Mouse (Mus musculus) hindbrain, embryonic 10.5 days (tissue): Measurements from ENCODE around the gene Aox1. TPM values are rescaled to one million over a fixed set of nuclear protein-coding genes. Genes with fewer than 3 reads are reported as not detected.
"Not testable (repeated sequence)": the region's sequence is repeated elsewhere in the genome, so short reads cannot be mapped to it uniquely, and the experiment has no call there.

Experiments
- DNase-seq: peaks from one replicate; pipeline ENCODE4 v3.0.0-alpha.2; 2017; ENCODE audit warnings: low spot score
- H3K27ac ChIP-seq: fragments of 300-500 bp; sonication (generic); 2 replicates; pipeline ENCODE4 v1.5.1; 2016; ENCODE audit warnings: mild to moderate bottlenecking, moderate library complexity
- H3K27me3 ChIP-seq: fragments of 300-500 bp; sonication (generic); 2 replicates; pipeline ENCODE4 v1.6.1; 2016; ENCODE audit warnings: mild to moderate bottlenecking; ENCODE audit not compliant: poor library complexity, insufficient read depth, severe bottlenecking
- H3K36me3 ChIP-seq: fragments of 300-500 bp; sonication (generic); 2 replicates; pipeline ENCODE4 v1.6.1; 2016; ENCODE audit warnings: mild to moderate bottlenecking, moderate library complexity
- H3K4me1 ChIP-seq: fragments of 300-500 bp; sonication (generic); replicated peaks from 2 replicates; pipeline ENCODE4 v1.6.1; 2016; ENCODE audit warnings: mild to moderate bottlenecking
- H3K4me3 ChIP-seq: fragments of 300-500 bp; sonication (generic); 2 replicates; pipeline ENCODE4 v1.5.1; 2016; ENCODE audit warnings: mild to moderate bottlenecking, moderate library complexity
- H3K9me3 ChIP-seq: fragments of 300-500 bp; sonication (generic); 2 replicates; pipeline ENCODE4 v1.6.1; 2016; ENCODE audit warnings: mild to moderate bottlenecking, moderate library complexity
- WGBS: fragments of 180-500 bp; shearing (Covaris S2); methylation state at CpG from one replicate; pipeline ENCODE4 v1.1.7; 2016; 5-methylcytosine and 5-hydroxymethylcytosine counted together
- polyA plus RNA-seq: library from polyadenylated mRNA; unstranded; fragments of >200 nt; fragmentation: Nextera tagmentation; extraction: Ambion mirVana; gene quantifications from 2 replicates; pipeline ENCODE4 v1.2.1, GENCODE M21; 2016

The Aox1 gene
- 0.03 and 0.25 TPM in 2 replicates for polyA plus RNA-seq

- 17% methylated on average over 12 of the region's 12 CpGs for WGBS
- Histone ChIP-seq H3K27me3 (no peaks in the 10 kb centered on the region), H3K4me1 (peaks cover 22% of the 10 kb centered on the region), H3K27ac (no peak within 1 kb of the TSS), H3K4me3 (peak within 1 kb of the TSS; percentile 39), H3K36me3 (peaks cover 12% of the 10 kb centered on the region), H3K9me3 (no peaks in the 10 kb centered on the region)
- DNase-seq = peak; percentile 39
These were observed at the start of gene Aox1 for GRCm38 (mm10) chr1:58029636-58030117. Gene Aox1 (plus strand): TSS chr1:58029931.

GRCm38 (mm10) chr1:57989052-57989600, 40.6 kb upstream of the Aox1 start:
- Histone ChIP-seq H3K9me3 (no peaks in the 10 kb centered on the region), H3K4me3 (no peak overlapping the region), H3K27me3 (no peaks in the 10 kb centered on the region), H3K4me1 (0 out of 2 replicates have a peak, but pooled peaks cover 5% of the 10 kb centered on the region), H3K27ac (no peak overlapping the region), H3K36me3 (no peaks in the 10 kb centered on the region)
- DNase-seq = no peak
- 74% methylated on average over 6 of the region's 6 CpGs for WGBS

GRCm38 (mm10) chr1:57991277-57991676, 38.5 kb upstream of the Aox1 start:
- Histone ChIP-seq H3K27ac (no peak overlapping the region), H3K36me3 (no peaks in the 10 kb centered on the region), H3K4me3 (no peak overlapping the region), H3K4me1 (peaks cover 6% of the 10 kb centered on the region), H3K9me3 (no peaks in the 10 kb centered on the region), H3K27me3 (no peaks in the 10 kb centered on the region)
- WGBS = 85% methylated on average over 2 of the region's 2 CpGs
- DNase-seq = no peak

- Histone ChIP-seq H3K4me3 (peak within 1 kb of the TSS; percentile 76), H3K27me3 (no peaks in the 10 kb centered on the region), H3K9me3 (no peaks in the 10 kb centered on the region), H3K36me3 (peaks cover 23% of the 10 kb centered on the region), H3K27ac (peak within 1 kb of the TSS; percentile 93), H3K4me1 (peaks cover 21% of the 10 kb centered on the region)
- DNase-seq = peak; percentile 97
- WGBS = 7% methylated on average over 30 of the region's 30 CpGs
These were observed 34.1 kb upstream of the Aox1 start, which contains the start of gene Sgo2a for GRCm38 (mm10) chr1:57995432-57996132. Gene Sgo2a (plus strand): TSS chr1:57995971.

GRCm38 (mm10) chr1:57996133-57996615, 33.6 kb upstream of the Aox1 start:
- peaks cover 21% of the 10 kb centered on the region for H3K4me1 ChIP-seq
- peak overlapping the region; percentile 76 for H3K4me3 ChIP-seq
- DNase-seq = no peak
- no peaks in the 10 kb centered on the region for H3K27me3 ChIP-seq
- under 1% methylated on average over 29 of the region's 29 CpGs for WGBS
- H3K9me3 ChIP-seq = no peaks in the 10 kb centered on the region
- peak overlapping the region; percentile 93 for H3K27ac ChIP-seq
- peaks cover 29% of the 10 kb centered on the region for H3K36me3 ChIP-seq

- no peak for DNase-seq
- no peaks in the 10 kb centered on the region for H3K9me3 ChIP-seq
- WGBS = 84% methylated on average over 3 of the region's 3 CpGs
- no peak overlapping the region for H3K27ac ChIP-seq
- H3K27me3 ChIP-seq = no peaks in the 10 kb centered on the region
- peaks cover 21% of the 10 kb centered on the region for H3K4me1 ChIP-seq
- H3K4me3 ChIP-seq = no peak overlapping the region
- peaks cover 48% of the 10 kb centered on the region for H3K36me3 ChIP-seq
These were observed 31.6 kb upstream of the Aox1 start for GRCm38 (mm10) chr1:57998146-57998545.

- not testable (repeated sequence) for H3K27me3 ChIP-seq, H3K27ac ChIP-seq, DNase-seq, H3K4me3 ChIP-seq, H3K9me3 ChIP-seq, H3K4me1 ChIP-seq
- 98% methylated on average over 6 of the region's 7 CpGs for WGBS
- peaks cover 72% of the 10 kb centered on the region for H3K36me3 ChIP-seq
These were observed 23.3 kb upstream of the Aox1 start for GRCm38 (mm10) chr1:58006388-58006787.

GRCm38 (mm10) chr1:58018856-58019255, 10.9 kb upstream of the Aox1 start, which contains the start of gene Kctd18:
Gene Kctd18 (minus strand): TSS chr1:58018956.
- Histone ChIP-seq H3K4me3 (no peak within 1 kb of the TSS), H3K27me3 (no peaks in the 10 kb centered on the region), H3K27ac (no peak within 1 kb of the TSS), H3K4me1 (no peaks in the 10 kb centered on the region), H3K36me3 (peaks cover 100% of the 10 kb centered on the region), H3K9me3 (no peaks in the 10 kb centered on the region)
- no peak for DNase-seq
- 96% methylated on average over 7 of the region's 7 CpGs for WGBS

- Histone ChIP-seq H3K4me1 (peaks cover 16% of the 10 kb centered on the region), H3K9me3 (no peaks in the 10 kb centered on the region), H3K27ac (no peak overlapping the region), H3K4me3 (no peak overlapping the region), H3K36me3 (peaks cover 32% of the 10 kb centered on the region), H3K27me3 (no peaks in the 10 kb centered on the region)
- WGBS = 83% methylated on average over 7 of the region's 7 CpGs
- no peak for DNase-seq
These were observed 2.0 kb upstream of the Aox1 start for GRCm38 (mm10) chr1:58027707-58028106.

GRCm38 (mm10) chr1:58030156-58030871, 583 bp downstream of the Aox1 start:
- peaks cover 7% of the 10 kb centered on the region for H3K36me3 ChIP-seq
- H3K4me3 ChIP-seq = peak overlapping the region; percentile 39
- H3K27ac ChIP-seq = no peak overlapping the region
- no peaks in the 10 kb centered on the region for H3K27me3 ChIP-seq
- peak; percentile 33 for DNase-seq
- H3K9me3 ChIP-seq = no peaks in the 10 kb centered on the region
- 33% methylated on average over 13 of the region's 13 CpGs for WGBS
- peaks cover 22% of the 10 kb centered on the region for H3K4me1 ChIP-seq

- 68% methylated on average over 10 of the region's 10 CpGs for WGBS
- Histone ChIP-seq H3K36me3 (0 out of 2 replicates have a peak, but pooled peaks cover 2% of the 10 kb centered on the region), H3K4me1 (peaks cover 22% of the 10 kb centered on the region), H3K4me3 (no peak overlapping the region), H3K27me3 (no peaks in the 10 kb centered on the region), H3K9me3 (no peaks in the 10 kb centered on the region), H3K27ac (no peak overlapping the region)
- peak; percentile 77 for DNase-seq
These were observed 1.5 kb downstream of the Aox1 start for GRCm38 (mm10) chr1:58031160-58031769.

- H3K4me3 ChIP-seq, H3K36me3 ChIP-seq: not testable (repeated sequence)
- WGBS = 94% methylated on average over 9 of the region's 9 CpGs
These were observed 7.6 kb downstream of the Aox1 start for GRCm38 (mm10) chr1:58037306-58037705.

More at GRCm38 (mm10) chr1:58037306-58037705, 7.6 kb downstream of the Aox1 start:
- not testable (repeated sequence) for H3K27me3 ChIP-seq, H3K9me3 ChIP-seq, H3K4me1 ChIP-seq, DNase-seq, H3K27ac ChIP-seq
